Mouse (Mus musculus) left cerebral cortex, adult 11 months (tissue): ENCODE data around the gene Sec24a.
"Not testable (repeated sequence)": the region's sequence is repeated elsewhere in the genome, so short reads cannot be mapped to it uniquely, and the experiment has no call there.

Experiments
- DNase-seq: peaks from one replicate; pipeline ENCODE4 v3.0.0; 2022; ENCODE audit warnings: low spot score

Sec24a gene

GRCm38 (mm10) chr11:51759941-51760657 is 3.3 kb downstream of the Sec24a start:
- no peak for DNase-seq

DNA sequence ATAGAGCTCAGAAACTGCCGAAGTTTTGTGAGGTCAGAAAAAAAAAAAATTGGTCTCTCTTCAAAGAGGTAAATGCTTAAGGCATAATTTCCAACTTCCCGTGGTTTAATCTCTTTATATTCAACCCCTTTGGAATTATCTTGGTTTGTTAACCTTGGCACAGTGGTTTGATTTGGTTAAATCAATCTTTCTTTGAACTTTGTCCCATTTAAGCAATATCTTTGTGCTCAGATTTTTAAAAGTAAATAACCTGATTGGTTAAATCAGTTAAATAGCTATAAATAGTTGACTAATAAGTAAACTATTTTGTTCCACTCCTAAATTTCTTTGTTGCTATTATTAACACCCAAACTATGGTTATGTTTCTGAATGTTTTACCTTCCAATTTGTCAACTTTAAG is 4.2 kb downstream of the Sec24a start:
- DNase-seq = no peak

- not testable (repeated sequence) for DNase-seq
Observed at GRCm38 (mm10) chr11:51758207-51758606, 5.2 kb downstream of the Sec24a start.

DNA sequence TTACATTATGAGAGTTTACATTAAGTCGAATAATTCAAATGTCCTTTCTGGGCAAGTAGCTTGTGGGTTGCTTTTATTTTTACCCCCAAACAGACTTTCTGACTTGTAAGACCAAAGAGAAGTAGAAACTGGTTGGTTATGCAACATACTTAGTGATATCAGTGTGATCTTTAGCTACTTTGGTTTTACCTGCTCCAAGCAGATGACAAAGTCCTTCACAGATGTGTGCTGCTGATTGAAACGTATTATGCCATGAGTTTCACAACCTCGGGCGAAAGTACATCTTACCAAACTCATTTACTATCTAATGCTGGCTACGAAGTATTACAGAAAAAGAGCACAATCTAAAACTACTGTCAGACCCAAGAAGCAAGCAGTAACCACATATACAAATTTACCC is 5.8 kb downstream of the Sec24a start:
- no peak for DNase-seq

DNA sequence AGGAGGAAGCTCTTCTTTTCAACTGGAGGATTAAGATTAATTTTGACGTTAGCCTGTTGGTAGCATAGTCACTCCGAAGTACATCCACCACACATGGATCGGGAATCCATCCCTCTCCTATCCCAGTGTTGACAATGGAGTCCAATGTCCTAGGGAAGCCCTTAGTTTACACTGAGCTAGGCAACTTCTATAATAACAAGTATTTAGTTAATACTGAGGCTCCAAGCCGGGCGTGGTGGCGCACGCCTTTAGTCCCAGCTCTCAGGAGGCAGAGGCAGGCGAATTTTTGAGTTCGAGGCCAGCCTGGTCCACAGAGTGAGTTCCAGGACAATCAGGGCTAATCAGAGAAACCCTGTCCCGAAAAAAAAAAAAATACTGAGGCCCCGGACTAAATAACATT is 6.4 kb downstream of the Sec24a start:
- no peak for DNase-seq

DNA sequence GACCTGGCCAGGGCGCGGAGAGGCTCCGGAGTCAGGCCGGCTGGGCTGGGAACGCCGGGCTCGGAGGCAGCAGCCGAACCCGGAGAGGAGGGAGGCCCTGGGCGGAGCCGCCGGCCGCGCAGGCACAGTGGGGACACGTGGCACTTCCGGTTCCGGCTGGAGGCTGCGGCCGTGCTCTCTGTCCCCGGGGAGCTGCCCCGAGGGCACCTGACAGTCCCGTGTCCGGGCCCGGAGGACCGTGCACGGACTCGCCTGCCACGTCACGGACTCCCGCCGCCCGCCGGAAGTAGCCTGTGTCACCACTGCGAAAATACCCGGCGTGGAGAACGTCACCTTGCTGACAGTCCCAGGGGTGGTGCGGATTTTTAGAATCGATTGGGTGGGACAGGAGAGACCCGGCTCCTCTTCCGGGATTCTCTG is 7.1 kb downstream of the Sec24a start:
- peak; percentile 87 for DNase-seq

DNA sequence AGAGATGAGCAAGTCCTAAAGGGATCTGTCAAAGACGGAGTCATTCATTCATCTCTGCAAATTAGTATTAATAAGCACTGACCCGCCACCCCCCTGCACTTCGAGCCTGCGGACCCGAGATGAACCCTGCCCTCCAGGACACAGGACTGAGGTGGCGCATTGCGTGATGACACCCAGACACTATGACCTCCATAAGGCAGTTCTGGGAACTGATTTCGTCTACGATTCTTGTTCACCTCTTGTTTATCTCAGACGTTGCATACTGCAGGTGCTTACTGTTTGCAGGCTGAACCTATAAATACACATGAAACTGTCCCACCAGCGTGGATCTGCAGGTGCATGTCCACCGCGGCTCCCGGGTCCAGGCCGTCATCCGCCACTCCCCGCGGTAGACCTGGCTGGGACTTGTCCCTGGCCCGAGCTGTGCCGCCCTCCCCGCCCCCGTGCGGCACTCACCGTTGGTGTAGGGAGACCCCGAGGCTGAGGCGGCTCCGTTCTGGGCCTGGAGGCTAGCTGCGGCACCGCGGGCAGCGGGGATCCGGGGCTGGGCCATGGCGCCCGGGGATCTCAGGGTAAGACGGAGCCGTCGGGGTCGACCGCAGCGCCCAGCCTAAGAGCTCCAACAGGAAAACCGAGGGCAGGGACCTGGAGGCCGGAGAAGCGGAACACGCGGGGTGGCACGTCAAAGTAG is 7.7 kb downstream of the Sec24a start:
- DNase-seq = no peak

DNA sequence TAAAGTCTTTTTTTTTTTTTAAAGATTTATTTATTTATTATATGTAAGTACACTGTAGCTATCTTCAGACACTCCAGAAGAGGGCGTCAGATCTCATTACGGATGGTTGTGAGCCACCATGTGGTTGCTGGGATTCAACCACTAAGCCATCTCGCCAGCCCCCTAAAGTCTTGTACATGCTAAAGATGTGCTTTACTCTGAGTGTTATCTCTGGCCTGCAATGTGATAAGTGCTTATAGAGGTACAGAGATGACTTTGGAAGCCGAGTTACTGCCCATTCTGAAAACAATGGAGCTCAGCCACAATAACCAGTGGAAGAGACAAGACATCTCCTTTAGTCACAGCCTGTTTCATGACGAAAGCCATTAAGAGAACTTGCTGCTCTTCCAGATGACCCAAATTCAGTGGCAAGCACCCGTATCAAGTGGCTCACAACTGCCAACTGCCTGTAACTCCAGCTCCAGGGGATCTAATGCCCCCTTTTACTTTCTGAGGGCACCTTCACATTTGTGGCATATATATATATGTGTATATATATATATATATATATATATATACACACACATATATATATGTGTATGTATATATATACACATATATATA is 11.7 kb downstream of the Sec24a start:
- not testable (repeated sequence) for DNase-seq

DNA sequence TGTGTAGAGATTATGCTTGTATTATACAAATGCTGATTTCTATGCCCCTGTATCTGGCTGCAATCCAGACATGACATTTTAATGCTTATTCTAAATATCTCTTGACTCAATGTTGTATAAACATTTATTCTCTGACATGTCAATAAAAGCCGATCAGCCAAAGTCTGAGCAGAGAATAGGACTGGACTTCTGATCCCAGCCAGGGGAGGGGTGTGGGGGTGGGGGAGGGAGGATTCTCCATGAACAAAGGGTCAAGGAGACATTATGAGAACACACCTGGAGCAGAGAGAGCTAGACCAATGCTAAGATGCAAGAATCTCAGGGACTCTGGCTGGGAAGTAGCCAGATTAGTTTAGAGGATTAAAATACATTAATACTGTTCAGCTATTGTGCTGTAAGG is 17.3 kb downstream of the Sec24a start:
- DNase-seq = no peak

GRCm38 (mm10) chr11:51740701-51741100 is 22.7 kb downstream of the Sec24a start:
- DNase-seq = no peak

DNA sequence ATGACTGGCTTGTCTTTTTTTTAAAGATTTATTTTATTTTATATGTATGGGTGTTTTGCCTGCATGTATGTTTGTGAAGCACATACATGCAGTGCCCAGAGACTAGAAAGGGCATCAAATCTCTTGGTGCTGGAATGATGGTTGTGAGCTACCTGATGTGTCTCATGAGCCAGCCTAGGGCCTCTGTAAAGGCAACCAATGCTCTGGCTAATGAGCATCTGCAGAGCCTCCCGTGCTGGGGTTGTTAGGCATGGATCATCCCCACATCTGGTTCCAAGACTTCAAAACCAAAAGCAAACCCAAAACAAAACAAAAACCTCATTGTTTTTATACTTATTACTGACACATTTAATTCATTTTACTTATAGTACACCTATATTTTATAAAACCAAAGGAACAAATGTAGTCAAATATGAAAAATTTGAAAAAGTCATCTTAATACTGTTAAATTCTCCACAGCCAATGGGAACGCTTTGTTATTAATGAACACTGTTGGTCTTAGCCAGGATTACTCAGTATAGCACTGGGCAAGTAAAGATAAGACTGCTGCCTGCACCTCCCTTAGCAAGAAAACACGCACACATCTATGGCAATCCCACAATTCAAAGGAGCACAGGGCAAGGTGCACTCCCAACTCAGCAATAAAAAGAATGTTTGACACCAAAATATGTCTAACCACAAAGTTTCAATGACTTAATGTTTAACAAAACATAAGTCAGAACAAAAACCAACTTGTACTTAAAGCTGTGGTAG is 24.6 kb downstream of the Sec24a start:
- no peak for DNase-seq

- not testable (repeated sequence) for DNase-seq
Observed at GRCm38 (mm10) chr11:51734218-51734617, 29.2 kb downstream of the Sec24a start.

DNA sequence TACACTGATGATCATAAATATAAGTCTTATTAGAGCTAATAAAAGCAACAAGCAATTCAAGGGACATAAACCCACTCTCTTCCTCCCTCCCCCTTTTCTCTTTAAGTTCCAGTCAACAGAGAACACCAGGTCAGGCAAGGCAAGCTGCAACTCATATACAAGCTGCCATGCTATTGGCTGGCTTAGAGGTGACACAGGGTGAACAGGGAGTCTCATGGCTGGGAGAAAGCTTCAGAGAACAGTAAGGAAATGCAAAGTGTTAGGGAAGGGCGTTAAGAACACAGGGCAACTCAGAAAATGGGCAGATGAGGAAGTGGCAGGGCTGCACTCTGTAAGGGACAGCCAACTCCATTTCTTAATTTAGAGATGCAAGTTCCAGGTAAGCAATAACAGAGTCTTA is 30.6 kb downstream of the Sec24a start:
- DNase-seq = no peak

DNA sequence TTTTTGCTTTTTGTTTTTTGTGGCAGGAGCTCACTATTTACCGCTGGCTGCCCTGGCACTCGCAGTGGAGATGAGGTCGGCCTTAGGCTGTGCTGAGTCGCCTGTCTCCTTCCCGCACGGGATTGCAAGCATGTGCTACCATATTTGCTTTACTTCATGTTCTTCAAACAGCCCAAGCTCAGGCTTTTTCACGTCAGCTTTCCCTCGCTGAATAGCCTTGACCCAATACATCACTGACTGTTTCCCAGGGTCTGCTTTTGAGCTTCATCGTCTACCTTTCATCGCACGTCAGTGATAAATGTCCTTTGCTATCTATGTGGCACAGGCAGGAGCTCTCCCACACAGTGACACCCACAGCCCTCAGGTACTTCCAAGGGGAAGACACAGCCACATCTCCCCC is 42.4 kb downstream of the Sec24a start:
- DNase-seq = no peak

DNA sequence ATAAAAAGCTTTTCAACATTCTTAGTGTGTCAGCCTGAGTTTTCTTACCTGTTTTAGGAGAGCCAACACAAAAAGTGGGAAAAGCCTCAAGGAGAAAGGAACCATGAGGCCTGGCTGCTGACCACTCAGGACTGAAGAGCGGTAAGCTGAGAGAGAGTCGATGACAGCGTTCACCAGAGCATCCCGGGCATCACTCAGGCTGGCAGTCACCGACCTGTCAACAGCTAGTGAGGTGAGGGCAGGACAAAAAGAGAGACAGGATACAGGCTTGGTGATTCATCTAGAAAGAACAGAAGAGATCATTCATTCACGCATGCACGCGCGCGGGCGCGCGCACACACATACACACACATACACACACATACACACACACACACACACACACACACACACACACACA is 56.4 kb downstream of the Sec24a start:
- DNase-seq = no peak

DNA sequence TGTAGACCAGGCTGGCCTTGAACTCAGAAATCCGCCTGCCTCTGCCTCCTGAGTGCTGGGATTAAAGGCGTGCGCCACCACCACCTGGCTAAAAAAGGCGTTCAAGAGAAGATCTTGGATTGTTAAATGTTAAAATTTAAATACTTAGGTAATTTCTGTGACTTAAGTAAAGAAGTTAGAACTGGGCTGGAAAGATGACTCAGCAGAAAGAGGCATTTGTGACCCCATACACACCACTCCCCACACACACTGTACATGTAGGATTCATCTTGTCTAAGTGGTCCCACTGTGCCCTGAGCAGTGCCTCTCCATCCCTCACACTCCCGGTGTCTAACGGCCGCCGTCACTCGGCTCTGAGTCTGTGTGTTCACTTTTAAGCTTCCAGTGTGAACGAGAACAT is 57.0 kb downstream of the Sec24a start:
- no peak for DNase-seq

DNA sequence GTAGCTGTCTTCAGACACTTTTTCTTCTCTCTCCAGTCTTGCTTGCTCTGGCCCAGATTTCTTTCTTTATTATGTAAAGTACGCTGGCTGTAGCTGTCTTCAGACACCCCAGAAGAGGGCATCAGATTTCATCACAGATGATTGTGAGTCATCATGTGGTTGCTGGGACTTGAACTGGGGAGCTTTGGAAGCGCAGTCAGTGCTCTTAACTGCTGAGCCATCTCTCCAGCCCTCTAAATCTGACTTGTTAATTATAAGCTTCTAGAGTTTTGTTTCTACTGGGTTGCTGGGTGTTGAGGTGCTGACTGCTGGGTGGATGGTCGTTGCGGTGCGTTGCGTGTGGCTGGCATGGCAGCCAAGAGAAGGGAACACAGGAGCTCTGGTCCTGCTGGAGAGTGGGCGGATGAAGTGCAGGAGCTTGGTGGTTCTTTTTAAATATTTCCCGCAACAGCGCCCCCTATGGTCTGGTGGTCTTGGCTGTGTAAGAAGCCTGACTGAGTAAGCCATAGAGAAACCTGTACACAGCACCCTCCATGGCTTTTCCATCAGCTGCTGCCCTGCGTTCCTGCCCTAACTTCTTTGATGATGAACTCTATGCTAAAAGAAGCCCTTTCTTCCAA is 59.9 kb downstream of the Sec24a start:
- DNase-seq = no peak

DNA sequence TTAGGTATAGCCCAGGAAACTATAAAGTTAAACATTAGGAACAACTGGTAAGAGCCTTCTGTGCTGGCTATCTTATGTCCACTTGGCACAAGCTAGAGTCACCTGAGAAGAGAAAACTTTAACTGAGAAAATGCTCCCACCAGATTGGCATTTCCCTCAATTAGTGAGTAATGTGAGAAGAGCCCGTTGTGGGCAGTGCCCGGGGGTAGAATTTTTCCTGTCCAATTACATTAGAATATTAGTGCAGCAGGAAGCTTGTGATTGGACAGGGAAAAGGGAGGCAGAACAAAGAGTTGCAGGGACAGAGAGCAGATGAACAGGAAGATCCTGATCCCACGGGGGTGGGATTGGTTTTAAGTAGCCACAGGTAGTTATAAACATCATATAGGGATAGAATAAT is 60.6 kb downstream of the Sec24a start:
- DNase-seq = no peak

DNA sequence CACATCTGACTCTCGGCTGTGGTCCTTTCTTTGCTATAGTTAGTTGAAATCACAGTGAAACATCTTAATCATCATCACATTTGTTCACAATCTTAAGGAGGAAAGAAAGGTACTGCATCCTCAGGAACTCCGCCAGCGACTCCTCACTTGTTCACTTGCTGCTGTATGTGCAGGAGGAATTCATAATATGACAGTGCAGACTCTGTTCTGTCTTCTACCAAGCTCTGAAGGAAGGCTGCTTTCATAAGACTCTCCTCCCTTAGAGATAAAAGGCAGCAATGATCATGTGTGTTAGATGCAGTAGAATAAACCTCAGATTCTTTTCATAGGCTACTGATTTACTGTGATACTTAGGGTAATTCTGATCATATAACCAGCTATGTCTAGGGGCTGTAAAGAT is 68.5 kb downstream of the Sec24a start:
- no peak for DNase-seq

DNA sequence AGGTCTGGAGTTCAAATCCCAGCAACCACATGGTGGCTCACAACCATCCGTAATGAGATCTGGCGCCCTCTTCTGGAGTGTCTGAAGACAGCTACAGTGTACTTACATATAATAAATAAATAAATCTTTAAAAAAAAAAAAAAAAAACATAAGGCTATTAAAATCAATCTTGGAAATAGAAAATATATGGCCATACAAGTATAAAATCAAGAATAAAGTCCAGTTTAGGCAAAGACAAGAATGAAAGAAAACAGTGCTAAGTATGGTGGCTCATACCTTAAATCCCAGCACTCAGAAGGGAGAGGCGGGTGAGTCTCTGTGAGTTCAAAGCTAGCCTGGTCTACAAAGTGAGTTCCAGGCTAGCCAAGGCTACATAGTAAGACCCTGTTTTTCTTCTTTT is 72.8 kb downstream of the Sec24a start:
- DNase-seq = not testable (repeated sequence)

DNA sequence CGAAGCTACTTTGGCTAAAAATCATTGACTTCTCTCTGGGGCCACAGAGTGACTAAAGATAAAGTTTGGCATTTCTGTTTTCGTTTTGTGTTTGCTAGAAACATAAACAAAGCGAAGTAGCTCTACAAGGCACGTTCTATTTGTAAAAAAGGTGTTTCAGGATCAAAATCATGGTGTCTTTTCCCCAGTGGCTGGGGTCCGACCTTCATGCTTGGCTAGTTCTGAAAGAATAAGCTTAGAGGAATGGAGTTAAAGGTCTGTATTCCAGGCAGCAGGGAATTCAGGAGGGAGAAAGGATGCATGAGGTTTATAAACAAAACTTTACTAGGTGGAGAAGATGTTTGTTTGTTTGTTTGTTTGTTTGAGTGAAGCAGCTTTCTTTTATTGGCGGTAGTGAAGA is 74.1 kb downstream of the Sec24a start:
- DNase-seq = no peak
